Mouse (Mus musculus): ENCODE results near the gene Tmem260.

The Tmem260 gene

GRCm38 (mm10) chr14:48505606-48506005 lies 59.7 kb downstream of the Tmem260 start:
- DNase-seq (ENCODE audit: low read depth, low spot score): no peak
- Histone ChIP-seq H3K27me3 (ENCODE audit: control insufficient read depth, insufficient read depth, low read length, poor library complexity, severe bottlenecking) (no peaks in the 10 kb centered on the region), H3K36me3 (ENCODE audit: control insufficient read depth, insufficient read depth, low read length, poor library complexity, severe bottlenecking) (no peaks in the 10 kb centered on the region)

- Histone ChIP-seq H3K36me3 (ENCODE audit: control insufficient read depth, insufficient read depth, low read length, poor library complexity, severe bottlenecking) (no peaks in the 10 kb centered on the region), H3K27me3 (ENCODE audit: control insufficient read depth, insufficient read depth, low read length, poor library complexity, severe bottlenecking) (no peaks in the 10 kb centered on the region)
- no peak for DNase-seq (ENCODE audit: low read depth, low spot score)
Observed at GRCm38 (mm10) chr14:48507376-48507775, 61.5 kb downstream of the Tmem260 start.

GRCm38 (mm10) chr14:48509131-48509530 lies 63.2 kb downstream of the Tmem260 start:
- no peak for DNase-seq (ENCODE audit: low read depth, low spot score)
- H3K36me3 ChIP-seq (ENCODE audit: control insufficient read depth, insufficient read depth, low read length, poor library complexity, severe bottlenecking): peaks cover 4% of the 10 kb centered on the region; the same call in 1 of the 2 replicates

GRCm38 (mm10) chr14:48513098-48513823 lies 67.3 kb downstream of the Tmem260 start:
- DNase-seq (ENCODE audit: low read depth, low spot score): no peak
- H3K36me3 ChIP-seq (ENCODE audit: control insufficient read depth, insufficient read depth, low read length, poor library complexity, severe bottlenecking): peaks cover 4% of the 10 kb centered on the region; the same call in 1 of the 2 replicates
- H3K27me3 ChIP-seq (ENCODE audit: control insufficient read depth, insufficient read depth, low read length, poor library complexity, severe bottlenecking): no peaks in the 10 kb centered on the region

More at GRCm38 (mm10) chr14:48509131-48509530, 63.2 kb downstream of the Tmem260 start:
- H3K27me3 ChIP-seq (ENCODE audit: control insufficient read depth, insufficient read depth, low read length, poor library complexity, severe bottlenecking): no peaks in the 10 kb centered on the region

- peaks cover 4% of the 10 kb centered on the region; the same call in 1 of the 2 replicates for H3K36me3 ChIP-seq (ENCODE audit: control insufficient read depth, insufficient read depth, low read length, poor library complexity, severe bottlenecking)
- no peaks in the 10 kb centered on the region for H3K27me3 ChIP-seq (ENCODE audit: control insufficient read depth, insufficient read depth, low read length, poor library complexity, severe bottlenecking)
- no peak for DNase-seq (ENCODE audit: low read depth, low spot score)
Observed at GRCm38 (mm10) chr14:48513824-48514493, 68.0 kb downstream of the Tmem260 start.

- Histone ChIP-seq H3K27me3 (ENCODE audit: control insufficient read depth, insufficient read depth, low read length, poor library complexity, severe bottlenecking) (no peaks in the 10 kb centered on the region), H3K36me3 (ENCODE audit: control insufficient read depth, insufficient read depth, low read length, poor library complexity, severe bottlenecking) (peaks cover 4% of the 10 kb centered on the region; the same call in 1 of the 2 replicates)
- DNase-seq (ENCODE audit: low read depth, low spot score): no peak
Observed at GRCm38 (mm10) chr14:48514620-48515019, 68.7 kb downstream of the Tmem260 start.

GRCm38 (mm10) chr14:48515538-48515937 lies 69.6 kb downstream of the Tmem260 start:
- DNase-seq (ENCODE audit: low read depth, low spot score): no peak
- no peaks in the 10 kb centered on the region for H3K27me3 ChIP-seq (ENCODE audit: control insufficient read depth, insufficient read depth, low read length, poor library complexity, severe bottlenecking)
- peaks cover 4% of the 10 kb centered on the region; the same call in 1 of the 2 replicates for H3K36me3 ChIP-seq (ENCODE audit: control insufficient read depth, insufficient read depth, low read length, poor library complexity, severe bottlenecking)

- H3K36me3 ChIP-seq (ENCODE audit: control insufficient read depth, insufficient read depth, low read length, poor library complexity, severe bottlenecking): no peaks in the 10 kb centered on the region
- DNase-seq (ENCODE audit: low read depth, low spot score): no peak
- no peaks in the 10 kb centered on the region for H3K27me3 ChIP-seq (ENCODE audit: control insufficient read depth, insufficient read depth, low read length, poor library complexity, severe bottlenecking)
Observed at GRCm38 (mm10) chr14:48523361-48523760, 77.4 kb downstream of the Tmem260 start.

GRCm38 (mm10) chr14:48524135-48524534 lies 78.2 kb downstream of the Tmem260 start:
- no peaks in the 10 kb centered on the region for H3K27me3 ChIP-seq (ENCODE audit: control insufficient read depth, insufficient read depth, low read length, poor library complexity, severe bottlenecking)
- no peaks in the 10 kb centered on the region for H3K36me3 ChIP-seq (ENCODE audit: control insufficient read depth, insufficient read depth, low read length, poor library complexity, severe bottlenecking)
- peak; percentile 12 for DNase-seq (ENCODE audit: low read depth, low spot score)

GRCm38 (mm10) chr14:48525055-48525454 lies 79.1 kb downstream of the Tmem260 start:
- no peak for DNase-seq (ENCODE audit: low read depth, low spot score)
- no peaks in the 10 kb centered on the region for H3K27me3 ChIP-seq (ENCODE audit: control insufficient read depth, insufficient read depth, low read length, poor library complexity, severe bottlenecking)
- H3K36me3 ChIP-seq (ENCODE audit: control insufficient read depth, insufficient read depth, low read length, poor library complexity, severe bottlenecking): no peaks in the 10 kb centered on the region

- DNase-seq (ENCODE audit: low read depth, low spot score): no peak
- Histone ChIP-seq H3K27me3 (ENCODE audit: control insufficient read depth, insufficient read depth, low read length, poor library complexity, severe bottlenecking) (no peaks in the 10 kb centered on the region), H3K36me3 (ENCODE audit: control insufficient read depth, insufficient read depth, low read length, poor library complexity, severe bottlenecking) (no peaks in the 10 kb centered on the region)
Observed at GRCm38 (mm10) chr14:48530629-48531028, 84.7 kb downstream of the Tmem260 start.

- no peaks in the 10 kb centered on the region for H3K27me3 ChIP-seq (ENCODE audit: control insufficient read depth, insufficient read depth, low read length, poor library complexity, severe bottlenecking)
- DNase-seq (ENCODE audit: low read depth, low spot score): no peak
- no peaks in the 10 kb centered on the region for H3K36me3 ChIP-seq (ENCODE audit: control insufficient read depth, insufficient read depth, low read length, poor library complexity, severe bottlenecking)
Observed at GRCm38 (mm10) chr14:48537795-48538766, 92.2 kb downstream of the Tmem260 start.

- DNase-seq (ENCODE audit: low read depth, low spot score): no peak
- H3K36me3 ChIP-seq (ENCODE audit: control insufficient read depth, insufficient read depth, low read length, poor library complexity, severe bottlenecking): no peaks in the 10 kb centered on the region
- no peaks in the 10 kb centered on the region for H3K27me3 ChIP-seq (ENCODE audit: control insufficient read depth, insufficient read depth, low read length, poor library complexity, severe bottlenecking)
Observed at GRCm38 (mm10) chr14:48545166-48545565, 99.2 kb downstream of the Tmem260 start.

GRCm38 (mm10) chr14:48546009-48546408 lies 100.1 kb downstream of the Tmem260 start:
- no peak for DNase-seq (ENCODE audit: low read depth, low spot score)
- no peaks in the 10 kb centered on the region for H3K27me3 ChIP-seq (ENCODE audit: control insufficient read depth, insufficient read depth, low read length, poor library complexity, severe bottlenecking)

More at GRCm38 (mm10) chr14:48546009-48546408, 100.1 kb downstream of the Tmem260 start:
- no peaks in the 10 kb centered on the region for H3K36me3 ChIP-seq (ENCODE audit: control insufficient read depth, insufficient read depth, low read length, poor library complexity, severe bottlenecking)
